Mouse (Mus musculus) limb, embryonic 15.5 days (tissue): ENCODE measurements around the gene Psmd3. TPM values are rescaled to one million over a fixed set of nuclear protein-coding genes. Genes with fewer than 3 reads are reported as not detected.
"Not testable (repeated sequence)": the region's sequence is repeated elsewhere in the genome, so short reads cannot be mapped to it uniquely, and the experiment has no call there.

ENCODE experiments used
- ATAC-seq: fragments of 200-750 bp; cut with Nextera tagmentation; 2 replicates; pipeline ENCODE4 v1.8.0; 2017; ENCODE audit warnings: low read depth, moderate TSS enrichment; ENCODE audit not compliant: insufficient number of reproducible peaks, low FRiP score, low TSS enrichment
- H3K27ac ChIP-seq: fragments of 300-500 bp; sonication (generic); 2 replicates; pipeline ENCODE4 v1.5.1; 2015; ENCODE audit warnings: moderate library complexity, mild to moderate bottlenecking, inconsistent platforms
- H3K27me3 ChIP-seq: fragments of 300-500 bp; sonication (generic); 2 replicates; pipeline ENCODE4 v1.6.1; 2015; ENCODE audit warnings: inconsistent platforms
- H3K36me3 ChIP-seq: fragments of 300-500 bp; sonication (generic); 2 replicates; pipeline ENCODE4 v1.6.1; 2015; ENCODE audit warnings: inconsistent platforms
- H3K4me1 ChIP-seq: fragments of 300-500 bp; sonication (generic); 2 replicates; pipeline ENCODE4 v1.6.1; 2015; ENCODE audit warnings: inconsistent platforms
- H3K4me2 ChIP-seq: fragments of 300-500 bp; sonication (generic); 2 replicates; pipeline ENCODE4 v1.6.1; 2015; ENCODE audit warnings: mild to moderate bottlenecking, inconsistent platforms
- H3K4me3 ChIP-seq: fragments of 300-500 bp; sonication (generic); 2 replicates; pipeline ENCODE4 v1.5.1; 2015; ENCODE audit warnings: mild to moderate bottlenecking, inconsistent platforms
- H3K9ac ChIP-seq: fragments of 300-500 bp; sonication (generic); 2 replicates; pipeline ENCODE4 v1.6.1; 2015; ENCODE audit warnings: inconsistent platforms
- H3K9me3 ChIP-seq: fragments of 300-500 bp; sonication (generic); 2 replicates; pipeline ENCODE4 v1.6.1; 2016; ENCODE audit warnings: inconsistent platforms
- WGBS: fragments of 180-500 bp; shearing (Covaris S2); methylation state at CpG from one replicate; pipeline ENCODE4 v1.1.7; 2015; 5-methylcytosine and 5-hydroxymethylcytosine counted together
- polyA plus RNA-seq: library from polyadenylated mRNA; unstranded; fragments of >200 nt; fragmentation: Nextera tagmentation; extraction: Ambion mirVana; gene quantifications from 2 replicates; pipeline ENCODE4 v1.2.1, GENCODE M21; 2015

Gene Psmd3
- polyA plus RNA-seq, 1 experiment from 2014 or later = 197 TPM

DNA sequence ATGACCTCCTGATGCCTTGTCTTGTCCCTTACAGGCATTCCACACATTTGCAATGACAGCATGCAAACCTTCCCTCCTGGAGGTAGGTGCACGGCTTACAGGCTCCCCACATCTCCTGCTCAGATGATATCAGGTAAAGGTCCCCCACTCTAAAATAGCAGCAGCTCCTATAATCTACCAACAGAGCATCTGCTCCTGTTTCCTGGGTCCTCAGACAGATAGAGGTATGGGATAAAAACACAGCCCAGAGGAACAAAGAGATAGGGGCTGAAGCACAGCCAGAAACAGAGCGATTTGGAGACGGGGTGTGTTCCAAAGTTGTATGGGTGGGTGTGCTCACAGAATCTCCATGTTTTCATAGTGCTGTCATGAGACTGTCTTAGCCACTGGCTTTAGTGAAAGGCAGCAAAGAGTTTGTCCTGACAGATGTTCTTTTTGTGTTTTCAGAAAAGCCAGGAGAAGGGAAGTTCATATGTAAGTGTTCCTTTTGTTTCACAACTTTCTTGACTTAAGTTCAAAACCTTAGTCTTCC is 11.0 kb upstream of the Psmd3 start:
- Histone ChIP-seq H3K4me1 (no peaks in the 10 kb centered on the region), H3K9me3 (no peaks in the 10 kb centered on the region), H3K9ac (no peak overlapping the region), H3K4me2 (no peak overlapping the region), H3K4me3 (no peak overlapping the region), H3K27me3 (peaks cover 22% of the 10 kb centered on the region), H3K36me3 (no peaks in the 10 kb centered on the region), H3K27ac (no peak overlapping the region)
- WGBS = 66% methylated on average over 3 of the region's 3 CpGs
- no peak for ATAC-seq

DNA sequence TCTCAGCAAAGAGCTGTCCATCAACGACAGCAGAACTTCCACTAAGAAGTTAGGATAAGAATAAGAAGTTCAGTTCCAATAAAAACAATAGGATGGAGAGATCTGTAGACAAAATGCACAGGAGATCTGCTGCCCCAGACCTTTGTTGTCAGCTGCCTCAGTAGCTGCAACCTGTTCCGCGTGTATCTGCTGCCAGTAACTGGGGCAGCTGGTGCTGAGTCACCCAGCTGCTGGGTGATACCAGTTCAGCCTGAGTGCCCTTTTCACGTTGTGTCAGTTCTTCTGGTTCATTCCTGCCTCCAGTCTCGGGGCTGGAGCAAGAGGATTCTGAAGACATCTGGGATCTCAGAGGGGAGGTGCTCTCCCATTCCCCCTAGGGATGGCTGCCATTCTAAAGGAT is 10.5 kb upstream of the Psmd3 start:
- no peaks in the 10 kb centered on the region for H3K9me3 ChIP-seq
- no peaks in the 10 kb centered on the region for H3K36me3 ChIP-seq
- H3K27me3 ChIP-seq = peaks cover 18% of the 10 kb centered on the region
- H3K4me2 ChIP-seq = no peak overlapping the region
- H3K4me1 ChIP-seq = no peaks in the 10 kb centered on the region
- WGBS = 49% methylated on average over 5 of the region's 5 CpGs
- no peak overlapping the region for H3K27ac ChIP-seq
- ATAC-seq = no peak
- no peak overlapping the region for H3K9ac ChIP-seq
- H3K4me3 ChIP-seq = no peak overlapping the region

DNA sequence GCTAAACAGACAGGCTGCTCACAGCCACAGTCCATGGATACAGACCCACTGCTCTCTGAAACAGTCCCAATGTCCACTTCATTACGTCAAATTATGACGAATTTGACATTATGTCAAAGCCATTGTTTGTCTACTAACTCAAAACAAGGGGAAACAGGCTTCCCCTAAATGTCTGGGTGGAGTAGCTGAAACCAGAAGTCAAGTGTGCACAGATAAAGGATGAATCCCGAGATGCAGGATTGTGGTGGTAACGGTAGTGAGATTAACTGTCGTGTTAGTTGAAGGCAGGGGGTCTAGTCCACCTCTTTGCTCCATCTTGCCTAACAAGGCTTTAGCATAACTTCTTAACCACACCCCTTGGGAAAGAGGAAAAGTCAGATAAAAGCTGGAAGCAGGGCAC is 9.9 kb upstream of the Psmd3 start:
- Histone ChIP-seq H3K27me3 (peaks cover 15% of the 10 kb centered on the region), H3K4me2 (no peak overlapping the region), H3K9me3 (no peaks in the 10 kb centered on the region), H3K4me3 (no peak overlapping the region), H3K27ac (no peak overlapping the region), H3K9ac (no peak overlapping the region), H3K4me1 (no peaks in the 10 kb centered on the region), H3K36me3 (no peaks in the 10 kb centered on the region)
- WGBS = 86% methylated on average over 5 of the region's 5 CpGs
- no peak for ATAC-seq

DNA sequence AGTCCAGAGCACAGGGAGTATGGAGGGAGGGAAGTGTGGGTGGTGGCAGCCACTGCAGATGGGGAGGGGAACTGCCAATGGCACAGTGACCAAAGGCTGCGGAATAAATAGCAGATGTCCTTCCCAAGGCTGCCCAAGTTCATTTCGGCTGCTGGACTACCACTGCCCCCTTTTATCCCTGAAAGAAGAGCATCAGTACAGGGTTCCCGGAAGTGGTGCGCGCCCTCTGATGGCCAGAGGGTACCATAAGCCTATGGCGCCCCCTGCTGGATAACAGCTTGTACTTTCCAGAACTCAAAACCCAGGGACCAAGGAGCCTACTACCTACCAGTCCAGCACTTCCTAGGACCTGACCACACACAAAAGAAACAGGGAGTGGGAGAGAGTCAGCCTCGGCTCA is 9.2 kb upstream of the Psmd3 start:
- not testable (repeated sequence) for H3K36me3 ChIP-seq, H3K9me3 ChIP-seq, H3K27me3 ChIP-seq, H3K4me1 ChIP-seq, H3K9ac ChIP-seq, H3K4me3 ChIP-seq, H3K27ac ChIP-seq
- H3K4me2 ChIP-seq = 0 out of 2 replicates have a peak overlapping the region, but pooled peaks have one; percentile 14
- WGBS = 4% methylated on average over 7 of the region's 7 CpGs
- 0 out of 2 replicates have a peak, but pooled peaks have one; percentile 27 for ATAC-seq

DNA sequence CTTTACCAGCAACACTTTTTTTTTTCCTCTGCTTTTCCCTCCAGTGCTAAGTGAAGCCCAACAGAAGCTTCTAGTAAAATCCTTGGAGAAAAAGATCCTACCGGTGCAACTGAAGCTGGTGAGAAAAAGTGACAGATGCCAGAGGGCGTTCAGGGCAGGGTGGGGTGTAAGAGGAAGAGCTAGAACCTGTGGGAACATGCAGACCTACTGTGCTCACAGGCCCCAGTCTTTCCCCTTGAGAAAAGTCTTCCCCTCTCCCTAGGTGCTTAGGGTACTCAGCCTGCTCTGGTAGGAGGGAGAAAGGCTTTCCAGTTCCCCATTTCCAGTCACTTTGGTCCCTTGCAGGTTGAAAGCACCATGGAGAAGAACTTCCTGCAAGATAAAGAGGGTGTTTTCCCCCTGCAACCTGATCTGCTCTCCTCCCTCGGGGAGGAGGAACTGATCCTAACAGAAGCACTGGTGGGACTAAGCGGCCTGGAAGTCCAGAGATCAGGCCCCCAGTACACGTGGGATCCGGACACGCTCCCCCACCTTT is 6.5 kb upstream of the Psmd3 start:
- ATAC-seq = no peak
- no peak overlapping the region for H3K4me3 ChIP-seq
- H3K4me2 ChIP-seq = no peak overlapping the region
- no peaks in the 10 kb centered on the region for H3K4me1 ChIP-seq
- H3K9me3 ChIP-seq = no peaks in the 10 kb centered on the region
- H3K36me3 ChIP-seq = no peaks in the 10 kb centered on the region
- no peak overlapping the region for H3K9ac ChIP-seq
- 34% methylated on average over 7 of the region's 7 CpGs for WGBS
- H3K27ac ChIP-seq = no peak overlapping the region
- no peaks in the 10 kb centered on the region for H3K27me3 ChIP-seq

DNA sequence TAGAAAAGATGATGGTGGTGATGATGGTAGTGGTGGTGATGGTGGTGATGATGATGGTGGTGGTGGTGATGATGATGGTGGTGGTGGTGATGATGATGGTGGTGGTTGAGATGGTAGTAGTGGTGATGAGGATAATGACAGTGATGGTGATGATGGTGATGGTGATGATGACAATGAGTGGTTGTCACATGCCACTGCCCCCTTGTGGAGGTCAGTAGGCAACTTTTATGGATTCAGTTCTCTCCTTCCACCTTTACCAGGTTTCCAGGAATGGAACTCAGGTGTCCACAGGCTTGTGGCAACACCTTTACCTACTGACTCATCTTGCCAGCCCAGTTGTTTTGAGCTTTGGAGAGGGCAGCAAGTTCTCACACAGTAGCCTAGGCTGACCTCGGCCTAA is 2.3 kb upstream of the Psmd3 start:
- Histone ChIP-seq H3K9ac (no peak overlapping the region), H3K4me3 (no peak overlapping the region), H3K4me2 (no peak overlapping the region), H3K36me3 (peaks cover 3% of the 10 kb centered on the region), H3K9me3 (no peaks in the 10 kb centered on the region), H3K4me1 (peaks cover 9% of the 10 kb centered on the region), H3K27me3 (no peaks in the 10 kb centered on the region), H3K27ac (no peak overlapping the region)
- 98% methylated on average over 1 of the region's 1 CpGs for WGBS
- ATAC-seq = no peak

DNA sequence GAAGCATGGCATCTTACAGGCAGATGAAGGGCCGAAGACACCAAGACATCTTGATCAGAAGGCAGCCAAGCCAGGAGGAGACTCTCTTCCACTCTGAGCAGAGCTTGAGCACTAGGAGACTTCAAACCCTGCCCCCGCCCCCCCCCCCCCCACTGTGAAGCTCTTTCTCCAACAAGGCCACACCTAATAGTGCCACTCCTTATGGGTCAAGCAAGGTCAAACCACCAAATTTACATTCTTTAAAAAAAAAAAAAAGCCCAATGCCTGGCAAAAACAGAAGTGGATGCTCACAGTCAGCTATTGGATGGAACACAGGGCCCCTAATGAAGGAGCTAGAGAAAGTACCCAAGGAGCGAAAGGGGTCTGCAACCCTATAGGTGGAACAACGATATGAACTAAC is 1.8 kb upstream of the Psmd3 start:
- not testable (repeated sequence) for H3K27ac ChIP-seq, H3K4me3 ChIP-seq, H3K36me3 ChIP-seq, H3K4me1 ChIP-seq, H3K4me2 ChIP-seq, ATAC-seq, H3K9me3 ChIP-seq, H3K9ac ChIP-seq, H3K27me3 ChIP-seq
- WGBS = 93% methylated on average over 4 of the region's 4 CpGs

DNA sequence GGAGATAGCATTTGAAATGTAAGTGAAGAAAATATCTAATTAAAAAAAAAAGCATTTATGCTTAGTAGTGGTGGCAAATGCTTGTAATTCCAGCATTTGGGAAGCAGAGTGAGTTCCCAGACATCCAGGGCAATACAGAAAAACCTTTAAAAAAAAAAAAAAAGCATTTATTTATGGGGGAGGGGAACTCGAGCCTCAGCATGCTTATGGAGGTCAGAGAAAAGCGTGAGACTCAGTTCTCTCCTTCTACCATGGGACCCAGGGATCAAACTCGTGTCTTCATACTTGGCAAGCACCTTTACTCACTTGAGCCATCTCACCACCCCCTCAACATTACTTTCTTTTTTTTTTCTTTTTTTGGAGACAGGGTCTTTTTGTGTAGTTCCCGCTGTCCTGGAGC is 1.2 kb upstream of the Psmd3 start:
- no peak for ATAC-seq
- H3K27ac ChIP-seq = no peak overlapping the region
- no peak overlapping the region for H3K4me3 ChIP-seq
- no peaks in the 10 kb centered on the region for H3K27me3 ChIP-seq
- no peak overlapping the region for H3K9ac ChIP-seq
- no peak overlapping the region for H3K4me2 ChIP-seq
- peaks cover 15% of the 10 kb centered on the region for H3K36me3 ChIP-seq
- H3K9me3 ChIP-seq = no peaks in the 10 kb centered on the region
- 76% methylated on average over 4 of the region's 4 CpGs for WGBS
- peaks cover 9% of the 10 kb centered on the region for H3K4me1 ChIP-seq

DNA sequence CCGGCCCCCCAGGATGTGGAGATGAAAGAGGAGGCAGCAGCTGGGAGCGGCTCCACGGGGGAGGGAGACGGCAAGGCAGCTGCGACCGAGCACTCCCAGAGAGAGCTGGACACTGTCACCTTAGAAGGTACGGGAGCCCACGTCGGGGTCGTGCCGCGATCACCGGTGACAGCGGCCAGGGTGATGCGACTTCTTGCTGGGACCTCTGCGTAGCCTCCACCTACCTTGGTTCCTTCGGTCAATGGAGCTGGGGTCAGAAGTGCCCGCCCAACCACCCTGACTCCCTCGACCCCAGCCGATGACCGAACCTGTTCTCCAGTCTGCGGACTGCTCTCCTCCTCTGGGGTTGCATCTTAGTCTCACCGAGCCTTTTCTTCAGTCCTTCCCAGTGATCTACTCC is 457 bp downstream of the Psmd3 start:
- H3K27me3 ChIP-seq = no peaks in the 10 kb centered on the region
- H3K9me3 ChIP-seq = no peaks in the 10 kb centered on the region
- peak overlapping the region; percentile 70 for H3K4me2 ChIP-seq
- peak overlapping the region; percentile 99 for H3K4me3 ChIP-seq
- H3K27ac ChIP-seq = peak overlapping the region; percentile 74
- H3K36me3 ChIP-seq = peaks cover 31% of the 10 kb centered on the region
- ATAC-seq = peak; percentile 22
- H3K9ac ChIP-seq = peak overlapping the region; percentile 99
- H3K4me1 ChIP-seq = peaks cover 9% of the 10 kb centered on the region
- 0% methylated on average over 23 of the region's 23 CpGs for WGBS

DNA sequence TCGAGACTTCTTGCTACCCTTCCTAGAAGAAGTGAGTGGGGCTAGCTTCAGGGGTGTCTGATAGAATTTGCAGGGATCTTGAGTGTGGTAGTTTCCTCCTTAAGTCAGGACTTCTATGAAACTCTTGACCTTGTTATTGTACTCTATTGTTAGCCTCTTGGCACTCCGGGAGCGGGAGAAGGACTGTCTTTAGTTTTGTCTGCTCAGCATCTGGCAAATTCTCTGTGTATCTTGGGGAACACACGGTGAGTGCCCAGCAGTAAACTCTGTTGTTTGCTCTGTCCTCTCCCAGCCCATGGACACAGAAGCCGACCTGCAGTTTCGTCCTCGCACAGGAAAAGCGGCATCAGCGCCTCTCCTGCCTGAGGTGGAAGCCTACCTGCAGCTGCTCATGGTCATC is 3.3 kb downstream of the Psmd3 start:
- H3K4me1 ChIP-seq = peaks cover 9% of the 10 kb centered on the region
- no peaks in the 10 kb centered on the region for H3K27me3 ChIP-seq
- H3K36me3 ChIP-seq = peaks cover 54% of the 10 kb centered on the region
- no peak overlapping the region for H3K4me3 ChIP-seq
- WGBS = 94% methylated on average over 9 of the region's 9 CpGs
- no peak overlapping the region for H3K27ac ChIP-seq
- no peak overlapping the region for H3K9ac ChIP-seq
- no peak for ATAC-seq
- no peaks in the 10 kb centered on the region for H3K9me3 ChIP-seq
- H3K4me2 ChIP-seq = no peak overlapping the region

DNA sequence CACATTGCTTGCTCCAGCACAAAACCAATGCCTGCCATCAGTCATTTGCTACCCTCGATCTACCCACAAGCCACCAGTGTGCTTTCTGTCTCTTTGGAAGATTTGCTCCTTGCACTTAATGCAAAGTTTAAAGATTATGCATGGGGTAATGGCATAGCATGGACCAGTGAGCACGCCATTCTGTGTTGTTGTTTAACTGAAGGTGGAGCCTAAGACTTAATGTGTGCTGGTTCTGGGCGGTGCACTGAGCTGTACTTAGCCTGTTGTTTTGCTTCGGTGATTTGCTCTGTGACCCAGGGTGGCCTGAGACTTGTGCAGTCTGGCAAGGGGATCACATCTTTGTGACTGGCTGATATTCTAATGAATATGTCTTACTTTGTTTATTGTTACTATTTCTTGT is 4.6 kb downstream of the Psmd3 start:
- Histone ChIP-seq H3K4me1 (peaks cover 9% of the 10 kb centered on the region), H3K9me3 (no peaks in the 10 kb centered on the region), H3K9ac (no peak overlapping the region), H3K36me3 (peaks cover 68% of the 10 kb centered on the region), H3K4me3 (no peak overlapping the region), H3K4me2 (no peak overlapping the region), H3K27ac (no peak overlapping the region), H3K27me3 (no peaks in the 10 kb centered on the region)
- ATAC-seq = no peak
- 88% methylated on average over 4 of the region's 4 CpGs for WGBS

DNA sequence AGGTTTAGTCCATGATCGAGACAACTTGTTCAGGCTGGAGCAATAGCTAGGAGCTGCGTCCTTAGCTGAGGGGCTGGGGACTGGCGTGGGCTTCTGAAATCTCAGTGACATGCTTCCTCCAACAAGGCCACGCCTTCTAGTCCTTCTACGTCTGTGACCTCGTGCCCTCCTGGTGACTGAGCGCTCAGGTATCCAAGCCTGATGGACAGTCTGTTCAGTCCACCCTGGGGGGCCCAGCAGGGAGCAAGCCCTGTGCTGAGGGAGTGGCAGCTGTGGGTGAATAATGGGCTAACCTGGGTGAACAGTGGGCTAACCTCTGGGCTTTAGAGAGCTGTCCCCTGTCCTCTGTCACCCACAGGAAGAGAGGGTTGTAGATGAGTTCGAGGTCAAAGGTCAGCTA is 5.7 kb downstream of the Psmd3 start:
- no peak overlapping the region for H3K27ac ChIP-seq
- H3K9ac ChIP-seq = no peak overlapping the region
- H3K9me3 ChIP-seq = no peaks in the 10 kb centered on the region
- H3K27me3 ChIP-seq = no peaks in the 10 kb centered on the region
- H3K4me3 ChIP-seq = no peak overlapping the region
- peaks cover 78% of the 10 kb centered on the region for H3K36me3 ChIP-seq
- 0 out of 2 replicates have a peak, but pooled peaks have one; percentile 15 for ATAC-seq
- H3K4me2 ChIP-seq = no peak overlapping the region
- H3K4me1 ChIP-seq = peaks cover 9% of the 10 kb centered on the region; the same call in 1 of the 2 replicates
- WGBS = 86% methylated on average over 8 of the region's 8 CpGs

DNA sequence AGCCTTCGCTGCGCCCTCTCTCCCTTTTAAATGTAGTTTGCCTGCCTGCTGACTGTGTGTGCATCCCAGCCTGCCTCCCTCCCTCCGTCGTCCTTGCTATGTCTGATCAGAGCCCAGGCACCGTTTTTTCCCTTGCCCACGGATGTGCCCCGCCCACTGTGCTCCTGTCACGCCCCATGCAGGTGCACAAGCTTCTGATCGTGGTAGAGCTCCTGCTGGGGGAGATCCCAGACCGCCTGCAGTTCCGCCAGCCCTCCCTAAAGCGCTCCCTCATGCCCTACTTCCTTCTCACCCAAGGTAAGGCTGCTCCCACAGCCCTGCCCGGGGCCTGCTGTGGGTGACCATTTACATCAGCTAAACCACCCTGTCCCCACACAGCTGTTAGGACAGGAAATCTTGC is 10.8 kb downstream of the Psmd3 start:
- Histone ChIP-seq H3K27ac (no peak overlapping the region), H3K36me3 (peaks cover 84% of the 10 kb centered on the region), H3K9me3 (no peaks in the 10 kb centered on the region), H3K4me3 (no peak overlapping the region), H3K27me3 (no peaks in the 10 kb centered on the region), H3K4me2 (no peak overlapping the region), H3K9ac (no peak overlapping the region), H3K4me1 (no peaks in the 10 kb centered on the region)
- ATAC-seq = no peak
- WGBS = 64% methylated on average over 13 of the region's 13 CpGs
